Mouse (Mus musculus) myocyte (in vitro differentiated cells): ENCODE data around the gene Epb41l1.

ENCODE experiments used
- CEBPB ChIP-seq: IDR thresholded peaks from 2 replicates; pipeline ENCODE4 v1.6.1; 2011; ENCODE audit warnings: mild to moderate bottlenecking, moderate library complexity; ENCODE audit not compliant: poor library complexity, insufficient read depth, severe bottlenecking
- MYOD1 ChIP-seq, 3 experiments: IDR thresholded peaks; one replicate each; pipeline ENCODE4 v1.6.1; 2011; ENCODE audit warnings: control low read depth in 2 of 3, low read depth in 2 of 3, mild to moderate bottlenecking in 2 of 3, moderate library complexity in 1 of 3; ENCODE audit not compliant: insufficient read length in 2 of 3, control insufficient read depth in 1 of 3
- MYOG ChIP-seq, 3 experiments: IDR thresholded peaks; one replicate each; pipeline ENCODE4 v1.6.1; 2011; ENCODE audit warnings: control low read depth in 2 of 3, low read depth in 2 of 3, mild to moderate bottlenecking in 2 of 3; ENCODE audit not compliant: insufficient read length in 2 of 3, control insufficient read depth in 1 of 3, insufficient read depth in 1 of 3
- POLR2A ChIP-seq: IDR thresholded peaks from one replicate; pipeline ENCODE4 v1.6.1; 2011; ENCODE audit warnings: low read depth, mild to moderate bottlenecking, control low read depth, moderate library complexity; ENCODE audit not compliant: insufficient read length
- POLR2AphosphoS2 ChIP-seq: IDR thresholded peaks from one replicate; pipeline ENCODE4 v1.6.1; 2011; ENCODE audit warnings: low read depth, control low read depth; ENCODE audit not compliant: insufficient read length
- TCF12 ChIP-seq: IDR thresholded peaks from one replicate; pipeline ENCODE4 v1.6.1; 2011; ENCODE audit warnings: mild to moderate bottlenecking, control low read depth; ENCODE audit not compliant: poor library complexity, insufficient read depth, severe bottlenecking
- USF1 ChIP-seq: IDR thresholded peaks from one replicate; pipeline ENCODE4 v1.6.1; 2011; ENCODE audit warnings: low read depth, mild to moderate bottlenecking, control low read depth, moderate library complexity

DNA sequence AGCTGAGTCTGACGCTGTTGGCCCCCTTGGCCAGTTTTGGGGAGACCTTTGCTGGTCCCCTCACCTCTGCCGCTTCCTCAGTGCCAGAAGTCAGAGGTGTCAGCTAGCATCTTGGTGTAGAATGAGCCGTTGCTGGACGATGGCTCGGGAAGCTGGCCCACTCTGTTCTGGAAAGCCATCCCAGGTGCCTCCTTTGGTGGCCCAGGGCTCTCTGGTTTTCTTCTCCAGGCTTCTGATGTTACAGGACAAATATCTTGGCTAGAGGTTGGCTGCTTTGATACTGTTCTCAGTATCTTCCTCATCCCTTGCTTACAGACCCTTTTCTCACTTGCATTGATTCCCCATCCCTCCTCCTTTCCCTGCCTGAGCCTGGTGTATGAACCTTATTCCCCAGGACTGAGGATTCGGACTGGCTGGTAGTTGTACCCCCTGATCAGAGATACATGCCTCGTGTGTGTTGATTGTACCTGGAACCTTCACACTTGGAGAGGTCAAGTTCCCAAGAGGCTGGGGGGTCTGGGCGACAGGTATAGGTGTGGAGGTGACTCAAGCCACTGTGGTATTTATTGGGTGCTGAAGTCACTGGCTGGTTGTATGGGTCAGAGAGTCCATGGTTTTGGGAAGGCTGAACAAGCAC is 55.5 kb downstream of the Epb41l1 start:
- TF ChIP-seq POLR2A (no peak), MYOG (IDR thresholded peaks at IDR 0.05; ENCODE audit: control insufficient read depth in 1 of 3, insufficient read depth in 1 of 3, insufficient read length in 2 of 3, low read depth in 2 of 3) (no peak), MYOD1 (IDR thresholded peaks at IDR 0.05; ENCODE audit: control insufficient read depth in 1 of 3, insufficient read length in 2 of 3, low read depth in 2 of 3) (no peak), POLR2AphosphoS2 (no peak), CEBPB (no peak), USF1 (no peak), TCF12 (no peak)
